Mouse (Mus musculus) limb, embryonic 11.5 days (tissue): ENCODE data around the gene Pigt. TPM values are rescaled to one million over a fixed set of nuclear protein-coding genes. Genes with fewer than 3 reads are reported as not detected.

Experiments
- ATAC-seq: fragments of 200-750 bp; cut with Nextera tagmentation; 2 replicates; pipeline ENCODE4 v1.8.0; 2017; ENCODE audit warnings: low read depth; ENCODE audit not compliant: insufficient number of reproducible peaks, low FRiP score, low TSS enrichment
- DNase-seq: peaks from one replicate; pipeline ENCODE4 v3.0.0-alpha.2; 2015; ENCODE audit warnings: low spot score
- H3K27ac ChIP-seq: fragments of 300-500 bp; sonication (generic); replicated peaks from 2 replicates; pipeline ENCODE4 v1.5.1; 2014; ENCODE audit warnings: low read depth, mild to moderate bottlenecking, low read length
- H3K27me3 ChIP-seq: fragments of 300-500 bp; sonication (generic); 2 replicates; pipeline ENCODE4 v1.6.1; 2014; ENCODE audit warnings: mild to moderate bottlenecking, low read length, mixed read lengths; ENCODE audit not compliant: control insufficient read depth, insufficient read depth
- H3K36me3 ChIP-seq: fragments of 300-500 bp; sonication (generic); 2 replicates; pipeline ENCODE4 v1.6.1; 2014; ENCODE audit warnings: mild to moderate bottlenecking, low read length, moderate library complexity, mixed read lengths; ENCODE audit not compliant: control insufficient read depth, insufficient read depth
- H3K4me1 ChIP-seq: fragments of 300-500 bp; sonication (generic); 2 replicates; pipeline ENCODE4 v1.6.1; 2014; ENCODE audit warnings: low read length, mixed read lengths; ENCODE audit not compliant: control insufficient read depth, insufficient read depth
- H3K4me2 ChIP-seq: fragments of 300-500 bp; sonication (generic); 2 replicates; pipeline ENCODE4 v1.6.1; 2014; ENCODE audit warnings: low read depth, mild to moderate bottlenecking, moderate library complexity; ENCODE audit not compliant: severe bottlenecking
- H3K4me3 ChIP-seq: fragments of 300-500 bp; sonication (generic); 2 replicates; pipeline ENCODE4 v1.5.1; 2014; ENCODE audit warnings: low read depth, low read length
- H3K9ac ChIP-seq: fragments of 300-500 bp; sonication (generic); 2 replicates; pipeline ENCODE4 v1.6.1; 2014; ENCODE audit warnings: mild to moderate bottlenecking, low read length
- H3K9me3 ChIP-seq: fragments of 300-500 bp; sonication (generic); 2 replicates; pipeline ENCODE4 v1.6.1; 2016; ENCODE audit warnings: low read length; ENCODE audit not compliant: control insufficient read depth
- WGBS: fragments of 180-500 bp; shearing (Covaris S2); extraction: QIAGEN DNeasy Blood & Tissue Kit; methylation state at CpG from one replicate; pipeline ENCODE4 v1.1.7; 2014; 5-methylcytosine and 5-hydroxymethylcytosine counted together
- polyA plus RNA-seq: library from polyadenylated mRNA; unstranded; fragments of >200 nt; fragmentation: Nextera tagmentation; extraction: Ambion mirVana; gene quantifications from 2 replicates; pipeline ENCODE4 v1.2.1, GENCODE M21; 2014

The Pigt gene
- polyA plus RNA-seq, 1 experiment from 2014 or later = 42.2 TPM

- Histone ChIP-seq H3K27me3 (no peaks in the 10 kb centered on the region), H3K27ac (no peak overlapping the region), H3K4me2 (no peak overlapping the region), H3K9ac (no peak overlapping the region), H3K36me3 (no peaks in the 10 kb centered on the region), H3K9me3 (no peaks in the 10 kb centered on the region), H3K4me1 (no peaks in the 10 kb centered on the region), H3K4me3 (no peak overlapping the region)
- no peak for DNase-seq
- 75% methylated on average over 11 of the region's 14 CpGs for whole genome bisulfite sequencing
- no peak for ATAC-seq
Observed at GRCm38 (mm10) chr2:164512121-164512909, 15.0 kb downstream of the Pigt start.

- Histone ChIP-seq H3K4me2 (no peak overlapping the region), H3K27ac (no peak overlapping the region), H3K9ac (no peak overlapping the region), H3K36me3 (no peaks in the 10 kb centered on the region), H3K4me3 (no peak overlapping the region), H3K27me3 (no peaks in the 10 kb centered on the region), H3K9me3 (no peaks in the 10 kb centered on the region), H3K4me1 (no peaks in the 10 kb centered on the region)
- ATAC-seq (no peak), DNase-seq (no peak)
- 78% methylated on average over 8 of the region's 8 CpGs for WGBS
Observed at GRCm38 (mm10) chr2:164513389-164513788, 16.1 kb downstream of the Pigt start.

- ATAC-seq (no peak), DNase-seq (no peak)
- no peak overlapping the region for H3K4me2 ChIP-seq
- H3K4me3 ChIP-seq = no peak overlapping the region
- H3K27ac ChIP-seq = no peak overlapping the region
- no peaks in the 10 kb centered on the region for H3K9me3 ChIP-seq
- no peaks in the 10 kb centered on the region for H3K4me1 ChIP-seq
- H3K9ac ChIP-seq = no peak overlapping the region
- no peaks in the 10 kb centered on the region for H3K36me3 ChIP-seq
- no peaks in the 10 kb centered on the region for H3K27me3 ChIP-seq
- WGBS = 84% methylated on average over 3 of the region's 3 CpGs
Observed at GRCm38 (mm10) chr2:164514916-164515315, 17.6 kb downstream of the Pigt start.

GRCm38 (mm10) chr2:164515897-164516296, 18.6 kb downstream of the Pigt start:
- Histone ChIP-seq H3K4me1 (no peaks in the 10 kb centered on the region), H3K9ac (no peak overlapping the region), H3K27me3 (no peaks in the 10 kb centered on the region), H3K9me3 (no peaks in the 10 kb centered on the region), H3K27ac (no peak overlapping the region), H3K4me2 (no peak overlapping the region), H3K4me3 (no peak overlapping the region), H3K36me3 (no peaks in the 10 kb centered on the region)
- DNase-seq (no peak), ATAC-seq (no peak)
- WGBS = 84% methylated on average over 9 of the region's 9 CpGs

- Histone ChIP-seq H3K4me2 (no peak overlapping the region), H3K27ac (no peak overlapping the region), H3K4me3 (no peak overlapping the region), H3K36me3 (no peaks in the 10 kb centered on the region), H3K9ac (no peak overlapping the region), H3K4me1 (no peaks in the 10 kb centered on the region), H3K9me3 (no peaks in the 10 kb centered on the region), H3K27me3 (no peaks in the 10 kb centered on the region)
- ATAC-seq (no peak), DNase-seq (no peak)
- 95% methylated on average over 11 of the region's 11 CpGs for WGBS
Observed at GRCm38 (mm10) chr2:164516592-164516991, 19.3 kb downstream of the Pigt start.

GRCm38 (mm10) chr2:164517485-164518221, 20.3 kb downstream of the Pigt start:
- Histone ChIP-seq H3K9me3 (no peaks in the 10 kb centered on the region), H3K4me1 (0 out of 2 replicates have a peak, but pooled peaks cover 3% of the 10 kb centered on the region), H3K9ac (no peak overlapping the region), H3K27me3 (no peaks in the 10 kb centered on the region), H3K4me3 (no peak overlapping the region), H3K36me3 (no peaks in the 10 kb centered on the region), H3K4me2 (no peak overlapping the region), H3K27ac (no peak overlapping the region)
- WGBS = 31% methylated on average over 10 of the region's 10 CpGs
- DNase-seq = peak; percentile 65
- no peak for ATAC-seq

DNA sequence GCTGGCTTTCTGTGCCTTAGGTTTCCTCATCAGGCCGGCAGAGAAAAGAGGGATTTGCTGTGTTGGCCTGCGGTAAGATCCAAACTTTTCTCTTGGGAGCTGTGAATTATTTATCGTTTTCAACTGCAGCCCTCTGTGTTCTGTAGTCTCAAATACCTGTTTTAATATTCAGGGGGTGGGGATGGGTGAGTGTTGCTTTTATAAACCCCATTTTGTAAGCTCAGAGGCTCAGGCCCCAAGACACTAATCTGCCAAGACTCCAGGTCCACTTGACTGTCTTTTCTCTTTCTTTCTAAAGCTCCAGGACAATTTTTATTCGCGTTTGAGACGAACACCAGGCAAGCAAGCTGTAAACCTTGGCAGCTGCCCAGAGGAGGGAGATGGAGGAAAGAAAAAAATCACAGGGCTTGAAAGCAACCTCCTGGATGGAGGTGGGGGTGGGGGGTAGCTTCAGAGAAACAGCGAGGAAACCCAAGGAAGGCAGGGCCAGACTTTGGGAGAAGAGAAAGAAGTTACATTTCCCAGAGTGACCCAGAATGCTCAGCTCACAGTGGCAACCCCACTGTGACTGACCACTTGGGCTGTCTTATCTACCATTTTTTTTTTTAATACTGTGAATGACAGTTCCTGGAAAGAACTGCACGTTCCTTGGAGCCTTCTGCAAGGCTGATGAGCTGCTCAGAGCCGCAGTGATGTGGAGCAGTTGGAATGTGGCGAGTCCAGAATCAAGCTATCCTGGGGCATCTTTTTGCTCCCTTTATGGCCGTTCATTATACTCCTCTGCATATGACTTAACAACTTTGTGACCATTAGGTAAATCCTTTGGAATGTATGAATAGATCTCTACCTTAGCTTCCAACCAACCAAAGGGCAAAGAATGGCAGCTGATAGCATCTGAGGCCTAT, 21.2 kb downstream of the Pigt start:
- H3K27me3 ChIP-seq = no peaks in the 10 kb centered on the region
- H3K9me3 ChIP-seq = no peaks in the 10 kb centered on the region
- H3K36me3 ChIP-seq = no peaks in the 10 kb centered on the region
- 54% methylated on average over 11 of the region's 11 CpGs for WGBS
- no peak overlapping the region for H3K4me2 ChIP-seq
- 0 out of 2 replicates have a peak, but pooled peaks cover 3% of the 10 kb centered on the region for H3K4me1 ChIP-seq
- no peak overlapping the region for H3K27ac ChIP-seq
- H3K9ac ChIP-seq = no peak overlapping the region
- ATAC-seq = no peak
- no peak for DNase-seq
- H3K4me3 ChIP-seq = no peak overlapping the region

GRCm38 (mm10) chr2:164519171-164519526, 21.8 kb downstream of the Pigt start:
- Histone ChIP-seq H3K27me3 (no peaks in the 10 kb centered on the region), H3K4me2 (no peak overlapping the region), H3K27ac (no peak overlapping the region), H3K4me3 (no peak overlapping the region), H3K4me1 (0 out of 2 replicates have a peak, but pooled peaks cover 3% of the 10 kb centered on the region), H3K9me3 (no peaks in the 10 kb centered on the region), H3K36me3 (no peaks in the 10 kb centered on the region), H3K9ac (no peak overlapping the region)
- ATAC-seq (no peak), DNase-seq (no peak)
- 51% methylated on average over 6 of the region's 6 CpGs for WGBS
